Mouse (Mus musculus) neural tube, embryonic 10.5 days (tissue): ENCODE data around the gene Eea1.
"Not testable (repeated sequence)": the region's sequence is repeated elsewhere in the genome, so short reads cannot be mapped to it uniquely, and the experiment has no call there.

Experiments used
- DNase-seq: peaks from one replicate; pipeline ENCODE4 v3.0.0-alpha.2; 2017; ENCODE audit warnings: low spot score; ENCODE audit errors: extremely low spot score

Gene Eea1

DNA sequence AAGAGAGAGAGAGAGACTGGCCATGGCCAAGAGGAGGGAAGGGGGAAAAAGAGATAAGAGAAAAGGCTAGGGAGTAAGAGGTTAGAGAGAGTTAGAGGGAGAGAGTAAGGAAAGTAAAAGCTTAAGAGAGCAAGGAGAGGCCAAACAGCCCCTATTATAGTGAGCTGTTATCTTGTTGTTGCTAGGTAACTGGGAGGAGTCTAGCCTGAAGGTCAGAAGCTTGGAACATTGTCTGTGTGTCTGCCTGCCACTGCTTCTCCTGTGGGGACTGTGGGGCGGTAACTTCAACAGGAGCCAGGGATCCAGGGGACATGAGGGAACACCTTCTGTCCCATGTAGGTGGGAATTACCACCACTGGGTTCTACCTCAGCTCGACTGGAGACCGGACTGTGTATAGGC, 108.1 kb downstream of the Eea1 start:
- no peak for DNase-seq

- no peak for DNase-seq
These were observed 126.9 kb downstream of the Eea1 start for GRCm38 (mm10) chr10:96067347-96067746.

- DNase-seq: no peak
These were observed 133.9 kb downstream of the Eea1 start for GRCm38 (mm10) chr10:96074386-96074785.

DNA sequence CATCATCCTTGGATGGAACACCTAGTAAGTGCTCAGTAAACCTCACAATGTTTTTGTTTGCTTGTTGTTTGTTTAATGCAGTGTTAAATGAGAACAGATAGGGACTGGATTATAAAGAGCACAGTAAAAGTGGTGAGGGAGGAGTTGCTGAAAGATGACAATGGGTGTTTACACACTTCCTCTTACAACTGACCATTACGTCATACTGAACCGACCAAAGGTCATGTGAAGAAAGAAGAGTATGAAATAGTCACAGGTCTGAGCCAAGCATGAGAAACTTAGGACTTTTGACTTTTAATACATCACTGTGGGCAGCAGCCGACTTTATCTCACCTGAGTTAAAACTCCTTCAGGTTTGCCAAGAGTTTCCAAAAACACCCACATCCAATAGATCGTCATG, 135.0 kb downstream of the Eea1 start:
- DNase-seq: no peak

DNA sequence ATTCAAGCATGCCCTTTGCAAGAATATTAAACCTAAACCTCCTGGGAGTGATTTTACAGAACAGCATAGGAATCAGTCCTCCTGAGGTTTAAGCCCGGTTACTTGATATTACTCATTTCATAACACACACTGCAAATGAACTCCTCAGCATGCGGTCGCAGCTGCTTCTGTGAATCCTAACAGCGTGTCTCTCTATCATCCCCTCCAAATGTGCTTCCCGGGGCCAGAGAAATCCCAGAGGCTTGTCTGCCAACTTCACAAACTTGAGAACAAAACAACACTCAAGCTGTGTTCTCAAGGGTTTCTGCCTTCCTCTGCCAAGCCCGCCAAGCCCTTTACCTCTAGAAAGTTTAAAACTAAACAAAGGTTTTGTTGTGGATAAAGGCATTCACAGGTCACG, 135.4 kb downstream of the Eea1 start:
- DNase-seq: no peak

- no peak for DNase-seq
These were observed 136.0 kb downstream of the Eea1 start for GRCm38 (mm10) chr10:96076461-96076860.

DNA sequence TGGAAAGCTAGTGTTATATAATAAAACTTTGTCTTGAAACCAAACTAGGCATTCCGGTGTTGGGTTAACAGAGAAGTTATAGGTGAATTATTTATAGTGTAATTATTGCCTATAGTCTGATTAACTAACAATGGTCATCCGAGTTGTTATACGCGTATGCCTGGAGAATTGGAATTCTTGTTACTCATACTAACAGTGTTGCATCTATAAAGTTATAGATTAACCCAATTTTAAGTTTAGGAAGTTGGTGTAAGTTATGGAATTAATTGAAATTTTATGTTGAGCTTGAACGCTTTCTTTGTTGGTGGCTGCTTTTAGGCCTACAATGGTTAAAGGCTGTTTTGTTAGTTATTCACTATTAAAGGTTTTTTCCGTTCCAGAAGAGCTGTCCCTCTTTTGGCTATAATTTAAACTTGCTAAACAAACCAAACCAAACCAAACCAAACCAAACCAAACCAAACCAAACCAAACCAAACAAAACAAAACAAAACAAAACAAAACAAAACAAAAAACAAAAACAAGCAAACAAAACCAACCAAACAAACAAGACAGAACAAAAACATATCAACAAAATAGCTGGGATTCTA, 137.1 kb downstream of the Eea1 start:
- not testable (repeated sequence) for DNase-seq

DNA sequence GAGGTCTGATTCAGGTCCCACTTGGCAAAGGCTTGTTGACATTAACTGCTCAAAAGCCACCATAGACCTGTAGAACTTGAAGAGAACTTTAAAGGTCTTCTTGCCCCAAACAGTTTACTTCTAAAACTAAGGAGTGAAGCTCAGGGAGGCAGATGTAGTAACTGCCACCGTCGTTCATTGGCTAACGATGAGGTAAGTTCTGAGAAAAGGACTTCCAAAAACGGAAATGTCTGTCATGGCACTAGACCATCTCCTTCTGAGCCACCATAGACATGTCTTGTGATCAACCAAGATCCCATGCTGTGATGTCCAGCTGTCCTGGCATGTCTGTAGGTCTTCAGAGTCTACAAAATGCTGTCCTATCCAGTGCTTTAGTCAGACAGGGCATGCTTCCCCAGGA, 139.4 kb downstream of the Eea1 start:
- DNase-seq: no peak

GRCm38 (mm10) chr10:96080440-96081381, 140.3 kb downstream of the Eea1 start:
- DNase-seq: no peak

DNA sequence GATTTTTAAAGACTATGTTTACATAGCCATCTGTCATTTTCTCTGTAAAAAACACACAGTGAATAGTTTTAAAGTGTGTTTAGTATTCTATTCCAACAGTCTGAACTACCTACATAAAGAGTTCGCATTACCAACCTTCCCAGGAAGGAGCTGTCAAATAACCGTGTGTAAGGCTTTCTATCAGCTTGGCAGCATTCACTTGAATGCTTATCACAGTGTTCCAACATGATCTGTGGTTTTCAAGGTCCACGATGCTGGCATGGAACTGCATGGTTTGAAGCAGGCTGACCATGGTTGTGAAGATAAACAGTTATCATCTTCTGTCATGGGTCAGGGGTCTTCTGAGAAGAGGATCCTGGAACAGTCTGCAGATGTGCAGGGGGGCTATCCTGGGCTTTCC, 141.8 kb downstream of the Eea1 start:
- no peak for DNase-seq

- no peak for DNase-seq
These were observed 149.3 kb downstream of the Eea1 start for GRCm38 (mm10) chr10:96089744-96090143.

GRCm38 (mm10) chr10:96090388-96090787, 149.9 kb downstream of the Eea1 start:
- no peak for DNase-seq

DNA sequence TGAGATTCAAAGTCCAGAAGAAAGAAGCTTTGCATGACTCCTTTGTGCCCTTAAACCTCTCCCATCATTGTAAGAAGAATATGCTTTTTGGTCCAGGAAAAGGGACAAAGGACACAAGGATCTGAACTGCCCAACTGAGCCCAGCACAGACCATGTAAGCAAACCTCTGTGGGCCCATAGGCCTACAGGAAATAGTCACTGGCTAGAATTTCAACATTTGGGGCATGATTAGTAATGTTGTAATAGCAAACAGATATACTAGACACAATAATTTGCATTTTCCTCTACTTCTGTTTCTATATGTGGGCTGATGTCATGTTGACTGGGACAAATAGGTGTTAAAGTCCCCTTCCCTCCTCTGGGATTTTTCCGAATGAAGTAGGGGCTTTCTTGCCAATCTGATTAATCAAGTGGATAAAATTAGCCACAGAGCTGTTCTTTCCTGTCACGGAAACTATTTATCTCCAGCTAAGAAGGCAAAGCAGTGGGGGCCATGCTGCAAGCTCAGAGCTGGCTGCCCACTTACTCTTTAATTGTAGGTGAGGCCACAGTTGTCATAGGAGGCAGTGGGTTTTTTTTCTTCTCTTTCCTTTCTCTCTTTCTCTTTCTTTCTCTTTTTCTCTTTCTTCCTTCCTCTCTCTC, 153.6 kb downstream of the Eea1 start:
- no peak for DNase-seq

GRCm38 (mm10) chr10:96094559-96094958, 154.1 kb downstream of the Eea1 start:
- no peak for DNase-seq
